Mouse (Mus musculus) thymus, adult 2 months (tissue): ENCODE measurements at regions not wholly inside any gene's neighbourhood (a gene's known extent, or its start where the extent isn't known, plus 50 kb on each side); places are given as distances from the start of the nearest gene placed in this dataset.
A peak's percentile ranks its signal among the peaks of the same experiment; 100 is the strongest.

Experiments used
- DNase-seq: peaks from one replicate; pipeline ENCODE4 v3.0.0; 2021
- H3K27ac ChIP-seq: fragments of 200-500 bp; 2 replicates; pipeline ENCODE4 v1.5.1; 2012; ENCODE audit warnings: low read length, control low read depth; ENCODE audit not compliant: control insufficient read depth, insufficient read depth
- H3K27me3 ChIP-seq: fragments of 200-500 bp; 2 replicates; pipeline ENCODE4 v1.6.1; 2012; ENCODE audit warnings: mild to moderate bottlenecking, low read length, moderate library complexity, mixed read lengths; ENCODE audit not compliant: control insufficient read depth, insufficient read depth
- H3K36me3 ChIP-seq: fragments of 200-500 bp; 2 replicates; pipeline ENCODE4 v1.6.1; 2012; ENCODE audit warnings: mild to moderate bottlenecking, low read length, moderate library complexity; ENCODE audit not compliant: control insufficient read depth, insufficient read depth
- H3K4me1 ChIP-seq: fragments of 200-500 bp; replicated peaks from 2 replicates; pipeline ENCODE4 v1.6.1; 2012; ENCODE audit warnings: low read length; ENCODE audit not compliant: control insufficient read depth, insufficient read depth
- H3K4me3 ChIP-seq: fragments of 200-500 bp; 2 replicates; pipeline ENCODE4 v1.5.1; 2012; ENCODE audit warnings: mild to moderate bottlenecking, low read length, control low read depth, moderate library complexity; ENCODE audit not compliant: control insufficient read depth, insufficient read depth
- CTCF ChIP-seq: fragments of 200-500 bp; IDR thresholded peaks from 2 replicates; pipeline ENCODE4 v1.5.1; 2012; ENCODE audit warnings: mild to moderate bottlenecking, control low read depth, low read length, moderate library complexity, borderline replicate concordance; ENCODE audit not compliant: control insufficient read depth, poor library complexity, insufficient read depth; ENCODE audit errors: extremely low read depth
- POLR2A ChIP-seq: fragments of 200-500 bp; IDR thresholded peaks from 2 replicates; pipeline ENCODE4 v1.6.1; 2012; ENCODE audit warnings: mild to moderate bottlenecking, low read length, control low read depth, moderate library complexity; ENCODE audit not compliant: control insufficient read depth, poor library complexity, insufficient read depth; ENCODE audit errors: extremely low read depth
- WGBS: fragments of 180-500 bp; shearing (Covaris S2); methylation state at CpG from one replicate; pipeline ENCODE4 v1.1.7; 2018; 5-methylcytosine and 5-hydroxymethylcytosine counted together

DNA sequence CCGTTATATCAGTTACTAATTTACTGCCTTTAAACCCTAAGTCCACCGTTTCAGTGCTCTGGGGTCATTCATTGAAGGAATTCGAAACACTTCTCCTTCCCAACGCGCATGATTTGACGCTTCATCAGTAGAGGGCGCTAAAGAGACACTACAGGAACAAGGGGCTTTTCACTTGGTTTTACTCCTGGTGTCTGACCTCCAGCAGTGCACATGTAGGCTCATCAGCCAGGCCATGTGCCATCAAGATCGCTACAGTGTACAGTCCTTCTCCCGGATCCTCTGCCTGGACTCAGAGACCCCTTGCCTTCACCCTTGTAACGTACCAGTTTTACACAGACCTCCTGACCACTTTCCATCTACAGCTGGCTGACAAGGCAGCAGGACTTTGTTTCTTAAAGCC, 250.7 kb upstream of the Tsc22d2 start:
- Histone ChIP-seq H3K36me3 (no peaks in the 10 kb centered on the region), H3K4me3 (no peak overlapping the region), H3K27ac (no peak overlapping the region), H3K27me3 (no peaks in the 10 kb centered on the region), H3K4me1 (no peaks in the 10 kb centered on the region)
- 11% methylated on average over 10 of the region's 10 CpGs for WGBS
- DNase-seq: peak; percentile 32
- TF ChIP-seq POLR2A (no peak), CTCF (no peak)

DNA sequence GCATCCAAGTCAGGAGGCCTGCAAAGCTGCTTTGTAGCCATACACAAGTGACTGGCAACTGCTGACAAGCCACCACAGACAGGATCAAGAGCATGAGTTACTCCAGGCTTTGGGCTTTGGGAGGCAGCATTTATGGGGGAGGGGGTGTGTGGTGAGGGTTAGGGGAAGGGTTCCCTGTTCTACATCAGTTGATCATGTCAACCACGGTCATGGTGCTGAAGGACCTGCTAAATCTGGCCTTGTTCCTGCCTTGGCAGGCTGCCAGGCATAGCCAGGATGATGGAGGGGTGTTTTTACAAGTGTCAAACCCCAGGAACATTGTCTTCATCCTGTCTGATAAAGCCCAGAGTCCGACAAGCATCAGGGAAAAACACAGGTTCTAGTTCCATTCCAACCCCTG, 247.9 kb upstream of the Tsc22d2 start:
- WGBS: 67% methylated on average over 2 of the region's 2 CpGs
- H3K4me3 ChIP-seq: no peak overlapping the region
- no peaks in the 10 kb centered on the region for H3K27me3 ChIP-seq
- no peak overlapping the region for H3K27ac ChIP-seq
- H3K36me3 ChIP-seq: no peaks in the 10 kb centered on the region
- no peak for TF ChIP-seq CTCF
- no peak for DNase-seq
- H3K4me1 ChIP-seq: no peaks in the 10 kb centered on the region

DNA sequence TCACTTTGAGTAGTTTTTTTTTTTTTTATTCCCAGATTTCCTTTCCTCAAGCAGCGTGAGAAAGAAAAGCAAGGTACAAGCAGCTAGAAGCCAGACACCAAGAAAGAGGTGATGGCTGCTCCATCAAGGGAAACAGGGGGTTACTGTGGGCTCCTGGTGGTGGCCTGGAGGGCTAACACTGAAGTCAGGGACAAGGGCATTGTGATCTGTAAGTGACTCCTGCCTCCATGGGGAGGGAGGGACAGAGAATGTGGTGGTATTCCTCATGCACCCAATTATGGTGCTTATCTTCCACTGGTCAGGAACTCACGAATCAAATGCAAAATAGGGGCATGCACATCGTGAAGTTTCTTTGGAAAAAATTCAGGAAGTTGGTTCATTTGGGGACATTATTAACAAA, 247.4 kb upstream of the Tsc22d2 start:
- Histone ChIP-seq H3K27me3 (no peaks in the 10 kb centered on the region), H3K27ac (no peak overlapping the region), H3K4me1 (no peaks in the 10 kb centered on the region), H3K4me3 (no peak overlapping the region), H3K36me3 (no peaks in the 10 kb centered on the region)
- no peak for TF ChIP-seq POLR2A
- no peak for TF ChIP-seq CTCF
- 88% methylated on average over 3 of the region's 3 CpGs for WGBS
- DNase-seq: no peak

DNA sequence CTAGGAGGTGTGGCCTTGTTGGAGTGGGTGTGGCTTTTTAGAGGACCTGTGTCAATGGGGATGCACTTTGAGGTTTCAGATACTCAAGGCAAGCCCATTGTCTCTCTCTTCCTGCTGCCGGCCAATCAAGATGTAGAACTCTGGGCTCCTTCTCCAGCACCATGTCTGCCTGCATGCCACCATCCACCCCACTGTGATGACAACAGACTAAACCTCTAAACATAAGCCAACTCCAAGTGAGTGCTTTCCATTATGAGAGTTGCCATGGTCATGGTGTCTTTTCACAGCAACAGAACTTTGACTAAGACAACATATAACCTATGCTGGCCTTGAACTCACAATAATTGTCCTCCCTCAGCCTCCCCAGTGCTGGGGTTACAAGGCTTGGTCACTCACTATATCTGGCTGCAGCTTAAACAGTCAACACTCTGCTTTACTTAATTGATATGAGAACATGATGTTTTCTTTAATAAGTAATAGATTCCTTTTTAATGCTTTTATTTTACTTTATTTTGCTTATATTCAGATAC, 246.7 kb upstream of the Tsc22d2 start:
- Histone ChIP-seq H3K36me3 (no peaks in the 10 kb centered on the region), H3K4me3 (no peak overlapping the region), H3K27me3 (no peaks in the 10 kb centered on the region), H3K27ac (no peak overlapping the region), H3K4me1 (no peaks in the 10 kb centered on the region)
- DNase-seq: no peak
- WGBS: 94% methylated on average over 1 of the region's 1 CpGs
- TF ChIP-seq POLR2A (no peak), CTCF (no peak)

DNA sequence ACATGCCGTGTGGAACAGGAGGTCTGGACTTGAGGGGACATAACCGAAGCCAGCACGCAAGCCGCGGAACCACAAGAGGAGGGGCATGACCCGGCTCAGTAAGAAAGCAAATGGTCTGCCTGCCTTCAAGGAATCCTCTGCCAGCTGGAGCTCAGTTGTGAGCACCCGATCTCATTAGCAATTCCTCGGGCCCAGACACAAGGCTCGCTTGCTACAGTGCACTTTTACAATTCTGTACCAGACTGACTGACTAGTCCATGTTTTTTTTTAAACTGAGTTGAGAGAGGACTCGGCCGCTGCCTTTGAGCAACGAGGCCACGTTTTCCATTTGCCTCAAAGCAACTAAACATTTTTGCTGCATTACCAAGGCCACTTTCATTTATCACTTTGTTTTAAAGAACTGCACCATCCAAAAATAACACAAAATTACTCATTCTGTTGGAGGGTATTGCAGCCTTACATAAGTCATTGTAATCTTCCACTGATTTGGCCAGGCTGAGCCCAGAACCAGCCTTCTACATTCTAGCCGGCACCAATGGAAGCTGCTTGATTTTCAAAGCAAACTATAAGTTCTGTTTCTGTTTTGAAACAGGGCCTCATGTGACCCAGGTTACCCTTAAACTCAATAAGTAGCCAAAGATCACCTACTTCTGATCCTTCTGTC, 245.9 kb upstream of the Tsc22d2 start:
- DNase-seq: no peak
- Histone ChIP-seq H3K36me3 (no peaks in the 10 kb centered on the region), H3K4me3 (no peak overlapping the region), H3K27ac (no peak overlapping the region), H3K4me1 (no peaks in the 10 kb centered on the region), H3K27me3 (no peaks in the 10 kb centered on the region)
- no peak for TF ChIP-seq CTCF
- no peak for TF ChIP-seq POLR2A
- 85% methylated on average over 14 of the region's 14 CpGs for WGBS

DNA sequence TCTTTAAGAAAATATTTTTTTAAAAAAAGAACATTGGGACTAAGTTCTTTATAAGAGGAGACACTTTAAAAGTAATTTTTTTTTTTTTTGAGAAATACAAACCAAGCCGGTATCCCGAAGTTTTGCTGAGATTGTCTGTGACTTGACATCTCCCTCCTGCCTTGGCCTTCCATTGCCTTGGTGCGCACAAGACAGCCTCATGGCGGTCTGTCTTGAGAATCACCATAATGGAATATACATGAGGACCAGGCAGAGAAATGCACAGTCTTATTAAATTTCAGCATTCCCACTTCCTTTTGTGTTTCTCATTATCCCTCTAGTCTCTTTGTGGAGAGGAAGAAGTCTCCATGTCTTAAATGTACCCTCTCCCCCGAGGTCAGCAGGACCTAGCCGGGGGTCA, 244.7 kb upstream of the Tsc22d2 start:
- Histone ChIP-seq H3K27ac (no peak overlapping the region), H3K4me3 (no peak overlapping the region), H3K4me1 (no peaks in the 10 kb centered on the region), H3K36me3 (no peaks in the 10 kb centered on the region), H3K27me3 (no peaks in the 10 kb centered on the region)
- TF ChIP-seq POLR2A: no peak
- no peak for TF ChIP-seq CTCF
- DNase-seq: no peak
- WGBS: 91% methylated on average over 6 of the region's 6 CpGs

DNA sequence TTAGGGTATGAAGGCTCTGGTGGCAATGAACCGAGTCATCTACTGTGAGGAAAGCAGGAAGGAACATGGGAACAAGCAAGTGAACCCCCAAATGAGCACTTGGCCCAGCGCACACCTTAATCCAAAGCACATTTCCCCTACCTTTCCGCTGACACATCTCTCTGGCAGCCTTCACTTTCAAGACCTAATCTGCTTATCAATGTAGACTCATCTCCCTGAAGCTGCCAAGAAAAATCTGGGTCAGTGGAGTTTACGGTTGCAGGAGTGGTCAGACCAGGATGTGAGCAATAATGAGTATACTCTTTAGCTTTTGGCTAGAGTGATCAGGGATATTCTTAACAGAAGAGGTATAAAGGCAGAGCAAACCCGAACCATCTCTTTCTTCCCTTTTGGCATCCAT, 242.4 kb upstream of the Tsc22d2 start:
- Histone ChIP-seq H3K27me3 (no peaks in the 10 kb centered on the region), H3K27ac (no peak overlapping the region), H3K4me3 (no peak overlapping the region), H3K4me1 (no peaks in the 10 kb centered on the region), H3K36me3 (no peaks in the 10 kb centered on the region)
- TF ChIP-seq POLR2A (no peak), CTCF (no peak)
- WGBS: 90% methylated on average over 5 of the region's 5 CpGs
- no peak for DNase-seq
